Mouse (Mus musculus) heart, postnatal 0 days (tissue): Measurements from ENCODE around the gene Csrp3. TPM values are rescaled to one million over a fixed set of nuclear protein-coding genes. Genes with fewer than 3 reads are reported as not detected.

Experiments used
- ATAC-seq: fragments of 200-750 bp; cut with Nextera tagmentation; 2 replicates; pipeline ENCODE4 v1.8.0; 2017; ENCODE audit warnings: low read depth, moderate number of reproducible peaks, moderate library complexity; ENCODE audit not compliant: insufficient read depth
- DNase-seq: peaks from one replicate; pipeline ENCODE4 v3.0.0-alpha.2; 2016; ENCODE audit warnings: low spot score
- H3K27ac ChIP-seq: fragments of 300-500 bp; sonication (generic); 2 replicates; pipeline ENCODE4 v1.5.1; 2014; ENCODE audit warnings: low read depth, mild to moderate bottlenecking
- H3K27me3 ChIP-seq: fragments of 300-500 bp; sonication (generic); 2 replicates; pipeline ENCODE4 v1.6.1; 2014; ENCODE audit warnings: low read length, mixed read lengths; ENCODE audit not compliant: control insufficient read depth, insufficient read depth
- H3K36me3 ChIP-seq: fragments of 300-500 bp; sonication (generic); replicated peaks from 2 replicates; pipeline ENCODE4 v1.6.1; 2014; ENCODE audit warnings: low read length, mixed read lengths; ENCODE audit not compliant: control insufficient read depth, insufficient read depth
- H3K4me1 ChIP-seq: fragments of 300-500 bp; sonication (generic); 2 replicates; pipeline ENCODE4 v1.6.1; 2014; ENCODE audit warnings: antibody characterized with exemption; ENCODE audit not compliant: control insufficient read depth, insufficient read depth
- H3K4me2 ChIP-seq: fragments of 300-500 bp; sonication (generic); 2 replicates; pipeline ENCODE4 v1.6.1; 2014; ENCODE audit warnings: low read depth, mild to moderate bottlenecking, low read length, moderate library complexity
- H3K4me3 ChIP-seq: fragments of 300-500 bp; sonication (generic); 2 replicates; pipeline ENCODE4 v1.5.1; 2014; ENCODE audit warnings: low read depth, low read length
- H3K9ac ChIP-seq: fragments of 300-500 bp; sonication (generic); replicated peaks from 2 replicates; pipeline ENCODE4 v1.6.1; 2014; ENCODE audit warnings: low read depth, low read length, mixed read lengths
- H3K9me3 ChIP-seq: fragments of 300-500 bp; sonication (generic); replicated peaks from 2 replicates; pipeline ENCODE4 v1.6.1; 2016; ENCODE audit warnings: low read length; ENCODE audit not compliant: control insufficient read depth
- CTCF ChIP-seq: IDR thresholded peaks from 2 replicates; pipeline ENCODE4 v1.5.1; 2016; ENCODE audit warnings: antibody characterized with exemption, control low read depth, low read depth
- EP300 ChIP-seq: IDR thresholded peaks from 2 replicates; pipeline ENCODE4 v1.6.1; 2016; ENCODE audit warnings: antibody characterized with exemption, low read depth
- WGBS: fragments of 180-500 bp; shearing (Covaris S2); extraction: QIAGEN DNeasy Blood & Tissue Kit; methylation state at CpG from one replicate; pipeline ENCODE4 v1.1.7; 2014; 5-methylcytosine and 5-hydroxymethylcytosine counted together
- polyA plus RNA-seq: library from polyadenylated mRNA; unstranded; fragments of >200 nt; fragmentation: Nextera tagmentation; extraction: Ambion mirVana; gene quantifications from 2 replicates; pipeline ENCODE4 v1.2.1, GENCODE M21; 2015
- total RNA-seq: library from RNA; depleted of rRNA; stranded (reverse); fragments of >200 nt; gene quantifications from 2 replicates; pipeline ENCODE4 v1.2.3, GENCODE M21; 2014; ENCODE audit warnings: low replicate concordance

Gene Csrp3
- total and polyA plus RNA-seq, 2 experiments from 2014 or later = 1,464 to 1,928 TPM

DNA sequence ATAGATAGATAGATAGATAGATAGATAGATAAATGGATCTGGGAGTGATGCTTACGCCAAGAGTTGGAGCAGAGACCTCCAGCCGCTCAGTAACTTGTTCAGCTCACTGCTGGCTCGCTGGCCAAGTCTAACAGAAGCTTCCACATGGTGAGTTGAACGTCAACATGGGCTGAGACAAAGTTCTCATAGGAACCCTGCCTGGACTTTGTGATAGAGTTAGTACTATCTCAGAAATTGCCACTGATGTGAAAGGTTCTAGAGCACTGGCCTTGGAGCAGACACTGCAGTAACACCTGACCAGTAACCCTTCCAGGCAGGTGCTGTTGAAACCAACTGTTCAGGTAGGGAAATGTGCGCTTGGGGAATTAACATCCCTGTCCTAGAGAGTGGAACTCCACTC is 4.3 kb downstream of the Csrp3 start:
- peak overlapping the region; percentile 72 for H3K4me2 ChIP-seq

GRCm38 (mm10) chr7:48842353-48842752 is 5.5 kb downstream of the Csrp3 start:
- WGBS = 13% methylated on average over 3 of the region's 3 CpGs
- TF ChIP-seq EP300 = peak; percentile 64
- TF ChIP-seq CTCF = no peak
- Histone ChIP-seq H3K9ac (no peak overlapping the region), H3K4me3 (no peak overlapping the region), H3K27me3 (no peaks in the 10 kb centered on the region), H3K36me3 (peaks cover 19% of the 10 kb centered on the region), H3K4me1 (peaks cover 24% of the 10 kb centered on the region), H3K27ac (peak overlapping the region; percentile 94), H3K4me2 (peak overlapping the region; percentile 72), H3K9me3 (no peaks in the 10 kb centered on the region)
- DNase-seq = no peak
- ATAC-seq = no peak

More for the DNA sequence above, 4.3 kb downstream of the Csrp3 start:
- TF ChIP-seq EP300 (no peak), CTCF (no peak)
- H3K4me3 ChIP-seq = peak overlapping the region; percentile 51
- H3K27me3 ChIP-seq = no peaks in the 10 kb centered on the region
- H3K4me1 ChIP-seq = peaks cover 24% of the 10 kb centered on the region
- WGBS = 58% methylated on average over 5 of the region's 5 CpGs
- peak overlapping the region; percentile 94 for H3K27ac ChIP-seq
- peak overlapping the region; percentile 68; the same call in 1 of the 2 replicates for H3K9ac ChIP-seq
- H3K36me3 ChIP-seq = peaks cover 10% of the 10 kb centered on the region
- DNase-seq = no peak
- no peak for ATAC-seq
- no peaks in the 10 kb centered on the region for H3K9me3 ChIP-seq

- no peaks in the 10 kb centered on the region for H3K9me3 ChIP-seq
- H3K4me2 ChIP-seq = peak overlapping the region; percentile 72; the same call in 1 of the 2 replicates
- H3K27me3 ChIP-seq = no peaks in the 10 kb centered on the region
- ATAC-seq (no peak), DNase-seq (no peak)
- peaks cover 24% of the 10 kb centered on the region for H3K4me1 ChIP-seq
- no peak overlapping the region for H3K4me3 ChIP-seq
- TF ChIP-seq EP300 = no peak
- no peak for TF ChIP-seq CTCF
- H3K36me3 ChIP-seq = peaks cover 26% of the 10 kb centered on the region
- H3K9ac ChIP-seq = no peak overlapping the region
- peak overlapping the region; percentile 94 for H3K27ac ChIP-seq
- WGBS = 25% methylated on average over 4 of the region's 4 CpGs
Observed at GRCm38 (mm10) chr7:48841538-48841937, 6.3 kb downstream of the Csrp3 start.

DNA sequence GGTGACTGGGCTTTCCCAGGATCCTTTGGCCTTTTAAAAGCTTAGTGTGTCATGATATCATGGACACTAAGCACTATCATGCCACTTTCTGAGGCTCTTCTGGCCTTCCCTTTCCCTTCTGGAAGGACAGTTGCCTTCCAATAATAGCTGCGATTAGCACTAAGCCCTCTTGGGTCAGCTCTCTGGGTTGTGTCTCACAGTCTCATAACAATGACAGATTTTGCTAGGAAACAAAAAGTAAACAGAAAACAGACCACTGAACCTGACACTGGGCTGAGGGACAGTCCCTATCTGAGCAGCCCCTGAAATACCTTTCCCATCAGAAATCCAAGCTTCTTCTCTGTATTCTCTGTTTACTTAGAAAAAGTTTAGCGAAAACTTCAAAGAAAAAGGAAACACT is 7.3 kb downstream of the Csrp3 start:
- TF ChIP-seq EP300 = no peak
- no peaks in the 10 kb centered on the region for H3K27me3 ChIP-seq
- DNase-seq (peak; percentile 65), ATAC-seq (peak; percentile 59)
- H3K27ac ChIP-seq = peak overlapping the region; percentile 94
- H3K4me2 ChIP-seq = peak overlapping the region; percentile 8; the same call in 1 of the 2 replicates
- no peaks in the 10 kb centered on the region for H3K9me3 ChIP-seq
- H3K4me1 ChIP-seq = peaks cover 24% of the 10 kb centered on the region
- 46% methylated on average over 2 of the region's 2 CpGs for WGBS
- H3K36me3 ChIP-seq = peaks cover 35% of the 10 kb centered on the region
- no peak overlapping the region for H3K4me3 ChIP-seq
- no peak overlapping the region for H3K9ac ChIP-seq

DNA sequence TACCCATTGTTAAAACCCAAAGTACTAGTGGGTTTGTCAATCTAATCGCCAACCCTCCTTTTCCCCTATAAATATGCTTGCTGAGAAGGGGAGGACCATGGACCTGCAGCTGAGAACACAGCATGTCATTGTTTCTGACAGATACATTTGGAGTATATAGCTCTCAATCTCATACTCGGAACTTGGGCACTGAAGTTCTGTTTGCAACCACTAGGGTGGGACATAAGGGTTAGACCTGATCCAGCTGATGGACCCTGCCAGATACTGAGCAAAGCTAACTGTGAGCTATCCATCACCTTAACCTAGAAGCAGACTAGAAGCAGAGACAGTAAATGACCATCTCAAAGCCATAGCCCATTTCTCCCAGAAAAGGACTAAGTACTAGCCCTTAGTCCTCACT is 9.4 kb downstream of the Csrp3 start:
- H3K36me3 ChIP-seq = peaks cover 56% of the 10 kb centered on the region
- WGBS = 44% methylated on average over 2 of the region's 2 CpGs
- ATAC-seq (no peak), DNase-seq (no peak)
- H3K4me1 ChIP-seq = peaks cover 24% of the 10 kb centered on the region
- H3K4me2 ChIP-seq = no peak overlapping the region
- peak overlapping the region; percentile 94; the same call in 1 of the 2 replicates for H3K27ac ChIP-seq
- TF ChIP-seq CTCF = peak; percentile 41
- TF ChIP-seq EP300 = no peak
- no peaks in the 10 kb centered on the region for H3K9me3 ChIP-seq
- no peaks in the 10 kb centered on the region for H3K27me3 ChIP-seq
- no peak overlapping the region for H3K9ac ChIP-seq
- no peak overlapping the region for H3K4me3 ChIP-seq

GRCm38 (mm10) chr7:48836949-48837348 is 10.9 kb downstream of the Csrp3 start:
- no peak for DNase-seq
- TF ChIP-seq EP300 (no peak), CTCF (no peak)
- no peaks in the 10 kb centered on the region for H3K27me3 ChIP-seq
- WGBS = 30% methylated on average over 6 of the region's 6 CpGs
- ATAC-seq = no peak
- no peak overlapping the region for H3K4me3 ChIP-seq
- no peak overlapping the region for H3K4me2 ChIP-seq
- H3K9ac ChIP-seq = no peak overlapping the region
- peaks cover 71% of the 10 kb centered on the region for H3K36me3 ChIP-seq
- peak overlapping the region; percentile 34; the same call in 1 of the 2 replicates for H3K27ac ChIP-seq
- H3K9me3 ChIP-seq = no peaks in the 10 kb centered on the region
- peaks cover 31% of the 10 kb centered on the region for H3K4me1 ChIP-seq
